Comparison of ENCODE assay signal across 16 mouse cellular contexts in the genomic region with DNA sequence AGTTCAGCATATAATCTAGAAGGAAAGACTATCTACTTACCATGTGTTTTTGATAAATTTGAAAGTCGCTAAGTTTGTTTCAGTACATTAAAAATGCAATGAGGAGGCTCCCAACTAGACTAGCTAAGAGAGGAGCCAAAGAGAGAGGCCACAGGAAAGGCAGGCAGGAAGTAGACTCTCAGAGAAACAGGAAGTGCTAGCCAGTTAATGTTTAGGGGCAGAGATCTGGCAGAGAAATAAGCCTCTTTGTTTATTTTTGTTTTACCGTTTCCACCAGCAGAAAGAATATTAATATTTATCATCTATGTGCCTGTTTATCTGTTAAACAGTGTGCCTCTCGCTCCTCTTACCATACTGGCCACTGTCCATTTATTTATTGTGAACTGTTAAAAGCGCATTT. TPM values are rescaled to one million over a fixed set of nuclear protein-coding genes. Genes with fewer than 3 reads are reported as not detected.
A peak's percentile ranks its signal among the peaks of the same experiment; 100 is the strongest.
DNase-seq lines count a peak whose midpoint lies in the region; ATAC-seq and TF ChIP-seq lines count a peak whose summit lies in the region.
"Had no signal": no experiment of that assay in that cellular context is flagged by ENCODE, and none has a peak within 500 bp of the region (broad histone marks: within the 10 kb centered on the region; RNA-seq: fewer than 3 reads in every experiment).

No protein-coding gene starts in this region.

- DNase-seq in heart, adult 2 months = no peak
- no peak for DNase-seq in heart, postnatal 25 days (ENCODE audit: low spot score)
- DNase-seq in lung, postnatal 4 days = no peak
- peak; percentile 60 for DNase-seq in lung, postnatal 25 days (ENCODE audit: low spot score)
- no peak for DNase-seq in yolk sac, embryonic 10.5 days (ENCODE audit: low spot score)
- DNase-seq in forebrain, embryonic 14.5 days (ENCODE audit: low spot score) = no peak
- DNase-seq in spleen, postnatal 10 days (ENCODE audit: low spot score in 2 of 2) = no peak
- DNase-seq: cerebellum, adult 11 months; gastrocnemius, postnatal 25 days; heart, postnatal 36 days; layer of hippocampus, postnatal 36 days; right cerebral cortex, postnatal 4 days had no signal

- no peaks in the 10 kb centered on the region for H3K79me2 ChIP-seq in heart, adult 2 months (replicated peaks; ENCODE audit: control insufficient read depth, insufficient read depth, low read length)

- TF ChIP-seq POLR2A in heart, adult 2 months (IDR thresholded peaks at IDR 0.05; ENCODE audit: insufficient read depth, low read depth, low read length) = 0 out of 2 replicates have a peak, but pooled peaks have one; percentile 13

- peak; percentile 46; the same call in 1 of the 2 replicates for ATAC-seq in lung, embryonic 16.5 days (ENCODE audit: low read depth)
- ATAC-seq in forebrain, embryonic 14.5 days = no peak

- 45% methylated on average over 4 of the region's 4 CpGs for WGBS in heart, adult 2 months
- 40% methylated on average over 4 of the region's 4 CpGs for WGBS in lung, embryonic 16.5 days
- WGBS in forebrain, embryonic 14.5 days = 74% methylated on average over 4 of the region's 4 CpGs

- no peak for TF ChIP-seq EP300 in heart, adult 2 months (IDR thresholded peaks at IDR 0.05; ENCODE audit: insufficient read depth, low read depth, low read length)

- peak overlapping the region; percentile 98 for H3K27ac ChIP-seq in heart, adult 2 months
- H3K27ac ChIP-seq in lung, embryonic 16.5 days (ENCODE audit: low read length) = peak overlapping the region; percentile 23; the same call in 1 of the 2 replicates
- H3K27ac ChIP-seq in forebrain, embryonic 14.5 days (ENCODE audit: low read depth, low read length) = no peak overlapping the region
- H3K27ac ChIP-seq: liver, embryonic 14.5 days; midbrain, embryonic 12.5 days had no signal

- intact Hi-C loops in heart, adult 2 months (cut with DNase I) = loop anchor here (1.0 kb wide), 1 partner anchor 20 kb away; the partner anchor contains the start of gene Cav1
- intact Hi-C loops in heart, postnatal 25 days (cut with DNase I) = no loop called here

- no peak overlapping the region for H3K4me2 ChIP-seq in lung, embryonic 16.5 days (ENCODE audit: low read depth, low read length)
- no peak overlapping the region for H3K4me2 ChIP-seq in forebrain, embryonic 14.5 days (ENCODE audit: low read length)
- H3K4me2 ChIP-seq: midbrain, embryonic 12.5 days had no signal

- peaks cover 25% of the 10 kb centered on the region for H3K36me3 ChIP-seq in heart, adult 2 months (ENCODE audit: control insufficient read depth, insufficient read depth, low read length)
- H3K36me3 ChIP-seq in lung, embryonic 16.5 days (ENCODE audit: control insufficient read depth, insufficient read depth, low read length) = peaks cover 2% of the 10 kb centered on the region; the same call in 1 of the 2 replicates
- H3K36me3 ChIP-seq in forebrain, embryonic 14.5 days (ENCODE audit: control insufficient read depth, insufficient read depth, low read length) = no peaks in the 10 kb centered on the region
- H3K36me3 ChIP-seq: midbrain, embryonic 12.5 days had no signal

- no peaks in the 10 kb centered on the region for H3K27me3 ChIP-seq in heart, adult 2 months (ENCODE audit: control insufficient read depth, insufficient read depth, low read length)
- no peaks in the 10 kb centered on the region for H3K27me3 ChIP-seq in lung, embryonic 16.5 days (ENCODE audit: control insufficient read depth, insufficient read depth, low read depth, low read length)
- H3K27me3 ChIP-seq in forebrain, embryonic 14.5 days (replicated peaks; ENCODE audit: control insufficient read depth, insufficient read depth, low read length) = no peaks in the 10 kb centered on the region
- H3K27me3 ChIP-seq: midbrain, embryonic 12.5 days had no signal

- no peaks in the 10 kb centered on the region for H3K9me3 ChIP-seq in lung, embryonic 16.5 days (ENCODE audit: control insufficient read depth, low read length)
- no peaks in the 10 kb centered on the region for H3K9me3 ChIP-seq in forebrain, embryonic 14.5 days (replicated peaks; ENCODE audit: control insufficient read depth, low read length)
- H3K9me3 ChIP-seq: midbrain, embryonic 12.5 days had no signal

- peaks cover 8% of the 10 kb centered on the region for H3K4me1 ChIP-seq in heart, adult 2 months (ENCODE audit: control insufficient read depth, insufficient read depth, low read length)
- H3K4me1 ChIP-seq in lung, embryonic 16.5 days (replicated peaks; ENCODE audit: control insufficient read depth, insufficient read depth, low read length) = peaks cover 19% of the 10 kb centered on the region
- peaks cover 2% of the 10 kb centered on the region; the same call in 1 of the 2 replicates for H3K4me1 ChIP-seq in forebrain, embryonic 14.5 days (ENCODE audit: control insufficient read depth, insufficient read depth, low read length)

- peak overlapping the region; percentile 11; the same call in 1 of the 2 replicates for H3K4me3 ChIP-seq in heart, adult 2 months
- no peak overlapping the region for H3K4me3 ChIP-seq in lung, embryonic 16.5 days (ENCODE audit: low read length)
- H3K4me3 ChIP-seq in forebrain, embryonic 14.5 days (ENCODE audit: low read depth, low read length) = no peak overlapping the region
- H3K4me3 ChIP-seq: erythroblast, embryonic 14.5 days; midbrain, embryonic 12.5 days had no signal

- no peak overlapping the region for H3K9ac ChIP-seq in heart, adult 2 months (ENCODE audit: low read depth, low read length)
- H3K9ac ChIP-seq in lung, embryonic 16.5 days (ENCODE audit: low read length) = no peak overlapping the region
- H3K9ac ChIP-seq in forebrain, embryonic 14.5 days (ENCODE audit: low read length) = no peak overlapping the region
- H3K9ac ChIP-seq: liver, embryonic 14.5 days; midbrain, embryonic 12.5 days had no signal

- no peak for TF ChIP-seq CTCF in heart, adult 2 months (IDR thresholded peaks at IDR 0.05)

RNA-seq across cellular contexts. Expression of gene Cav2, which starts 5.4 kb away (rescaled TPM):
- 10 to 100 TPM; 40.7 to 44.8 TPM for total RNA-seq in heart, adult 2 months (2021)
- 54.2 and 69.5 TPM in 2 replicates for polyA plus RNA-seq in heart, adult 2 months (2012; rRNA removed)
- total RNA-seq in heart, postnatal 25 days (2021) = 10 to 100 TPM; 51.1 to 56.1 TPM
- polyA plus RNA-seq in lung, embryonic 16.5 days (2015; fragmentation: Nextera tagmentation; extraction: Ambion mirVana) = 123 and 135 TPM in 2 replicates
- 12.1 and 14.3 TPM in 2 replicates for polyA plus RNA-seq in forebrain, embryonic 14.5 days (2014; fragmentation: Nextera tagmentation; extraction: Ambion mirVana)
- polyA plus RNA-seq: erythroblast, embryonic 14.5 days had no signal

RNA-seq across cellular contexts. Expression of gene Cav1, which starts 19.8 kb away (rescaled TPM):
- 100 to 1,000 TPM; 207 to 212 TPM for total RNA-seq in heart, adult 2 months (2021)
- polyA plus RNA-seq in heart, adult 2 months (2012; rRNA removed) = 483 and 602 TPM in 2 replicates
- total RNA-seq in heart, postnatal 25 days (2021) = 100 to 1,000 TPM; 242 to 304 TPM
- polyA plus RNA-seq in lung, embryonic 16.5 days (2015; fragmentation: Nextera tagmentation; extraction: Ambion mirVana) = 658 and 664 TPM in 2 replicates
- 32.3 and 40.3 TPM in 2 replicates for polyA plus RNA-seq in forebrain, embryonic 14.5 days (2014; fragmentation: Nextera tagmentation; extraction: Ambion mirVana)
- polyA plus RNA-seq: erythroblast, embryonic 14.5 days had no signal

Comparison
In these comparisons a context has a peak if more than half of its experiments do, and no peak if none do; other contexts are left out.
1. RNA of gene Cav1, which starts 19.8 kb away (polyA plus RNA-seq): 658 to 664 TPM in lung, embryonic 16.5 days and 483 to 602 TPM in heart, adult 2 months; 32.3 to 40.3 TPM in forebrain, embryonic 14.5 days; every median in the first group is over 10 times any median in the second.